ENCODE assay signal across 9 mouse cellular contexts in genomic region chr11:117028861-117029568, GRCm38 (mm10).
A peak's percentile ranks its signal among the peaks of the same experiment; 100 is the strongest.
DNase-seq lines count a peak whose midpoint lies in the region; ATAC-seq and TF ChIP-seq lines count a peak whose summit lies in the region.
"Had no signal": no experiment of that assay in that cellular context is flagged by ENCODE, and none has a peak within 500 bp of the region (broad histone marks: within the 10 kb centered on the region; RNA-seq: fewer than 3 reads in every experiment).

No protein-coding gene starts in this region.

- no peak for TF ChIP-seq CTCF in kidney, adult 2 months (conservative IDR thresholded peaks at IDR 0.05; ENCODE audit: insufficient read depth, insufficient read length, low read depth, low read length)

- DNase-seq in left cerebral cortex, adult 18-20 months (ENCODE audit: low spot score in 2 of 2): peak; percentile 57 to 70
- DNase-seq in left cerebral cortex, adult 11 months (ENCODE audit: low spot score): no peak
- DNase-seq in hindbrain, embryonic 14.5 days (ENCODE audit: low spot score): peak; percentile 47
- DNase-seq in right cerebral cortex, postnatal 25 days: peak; percentile 71
- no peak for DNase-seq in kidney, adult 2 months
- no peak for DNase-seq in adrenal gland, adult 18-20 months (ENCODE audit: low spot score in 2 of 2)
- DNase-seq: lung, embryonic 14.5 days had no signal

- no peak for TF ChIP-seq POLR2A in kidney, adult 2 months (IDR thresholded peaks at IDR 0.05; ENCODE audit: low read depth, low read length)

- peaks cover 42% of the 10 kb centered on the region for H3K4me1 ChIP-seq in hindbrain, embryonic 14.5 days (replicated peaks; ENCODE audit: control insufficient read depth, insufficient read depth, low read length)
- peaks cover 54% of the 10 kb centered on the region for H3K4me1 ChIP-seq in liver, embryonic 15.5 days (replicated peaks)
- H3K4me1 ChIP-seq in heart, embryonic 11.5 days (ENCODE audit: control insufficient read depth, insufficient read depth, low read length): peaks cover 24% of the 10 kb centered on the region
- no peaks in the 10 kb centered on the region for H3K4me1 ChIP-seq in kidney, adult 2 months (ENCODE audit: control insufficient read depth, insufficient read depth, low read length)

- H3K36me3 ChIP-seq in hindbrain, embryonic 14.5 days (replicated peaks; ENCODE audit: control insufficient read depth, insufficient read depth): no peaks in the 10 kb centered on the region
- H3K36me3 ChIP-seq in liver, embryonic 15.5 days (replicated peaks): no peaks in the 10 kb centered on the region
- H3K36me3 ChIP-seq in heart, embryonic 11.5 days (ENCODE audit: control insufficient read depth, insufficient read depth, low read length): no peaks in the 10 kb centered on the region
- H3K36me3 ChIP-seq in kidney, adult 2 months (ENCODE audit: control insufficient read depth, insufficient read depth, low read length): no peaks in the 10 kb centered on the region

- H3K27me3 ChIP-seq in hindbrain, embryonic 14.5 days (ENCODE audit: control insufficient read depth, insufficient read depth, low read length): no peaks in the 10 kb centered on the region
- no peaks in the 10 kb centered on the region; the same call in 1 of the 2 replicates for H3K27me3 ChIP-seq in liver, embryonic 15.5 days
- 0 out of 2 replicates have a peak, but pooled peaks cover 3% of the 10 kb centered on the region for H3K27me3 ChIP-seq in heart, embryonic 11.5 days (ENCODE audit: control insufficient read depth, insufficient read depth, low read length)
- no peaks in the 10 kb centered on the region for H3K27me3 ChIP-seq in kidney, adult 2 months (replicated peaks; ENCODE audit: control insufficient read depth, insufficient read depth, low read length)

- peak; percentile 71; the same call in 1 of the 2 replicates for ATAC-seq in hindbrain, embryonic 14.5 days (ENCODE audit: low FRiP score)
- peak; percentile 60 for ATAC-seq in liver, embryonic 15.5 days (ENCODE audit: insufficient read depth)
- no peak for ATAC-seq in heart, embryonic 11.5 days (replicated peaks; ENCODE audit: insufficient number of reproducible peaks, low FRiP score, low TSS enrichment)

- WGBS in hindbrain, embryonic 14.5 days: 23% methylated on average over 19 of the region's 19 CpGs
- WGBS in liver, embryonic 15.5 days (ENCODE audit: insufficient replicate concordance): 28% methylated on average over 19 of the region's 19 CpGs
- WGBS in heart, embryonic 11.5 days (ENCODE audit: insufficient replicate concordance): 55% methylated on average over 19 of the region's 19 CpGs
- 69% methylated on average over 19 of the region's 19 CpGs for WGBS in kidney, adult 2 months

- 0 out of 2 replicates have a peak overlapping the region, but pooled peaks have one; percentile 16 for H3K9ac ChIP-seq in hindbrain, embryonic 14.5 days
- no peak overlapping the region for H3K9ac ChIP-seq in liver, embryonic 15.5 days
- no peak overlapping the region for H3K9ac ChIP-seq in heart, embryonic 11.5 days (ENCODE audit: low read depth, low read length)
- H3K9ac ChIP-seq: lung, embryonic 14.5 days had no signal

- H3K4me3 ChIP-seq in hindbrain, embryonic 14.5 days (replicated peaks; ENCODE audit: low read length): no peak overlapping the region
- no peak overlapping the region for H3K4me3 ChIP-seq in liver, embryonic 15.5 days (replicated peaks)
- no peak overlapping the region for H3K4me3 ChIP-seq in heart, embryonic 11.5 days (ENCODE audit: low read depth, low read length)
- no peak overlapping the region for H3K4me3 ChIP-seq in kidney, adult 2 months (ENCODE audit: insufficient read depth, low read depth, low read length)

- H3K4me2 ChIP-seq in hindbrain, embryonic 14.5 days (replicated peaks): no peak overlapping the region
- peak overlapping the region; percentile 39 for H3K4me2 ChIP-seq in liver, embryonic 15.5 days
- H3K4me2 ChIP-seq in heart, embryonic 11.5 days: no peak overlapping the region
- H3K4me2 ChIP-seq: lung, embryonic 14.5 days had no signal

- no peaks in the 10 kb centered on the region for H3K9me3 ChIP-seq in hindbrain, embryonic 14.5 days (ENCODE audit: control insufficient read depth, low read length)
- H3K9me3 ChIP-seq in liver, embryonic 15.5 days (replicated peaks): no peaks in the 10 kb centered on the region
- no peaks in the 10 kb centered on the region for H3K9me3 ChIP-seq in heart, embryonic 11.5 days (replicated peaks; ENCODE audit: control insufficient read depth, low read length)

- peak overlapping the region; percentile 77 for H3K27ac ChIP-seq in hindbrain, embryonic 14.5 days
- 0 out of 2 replicates have a peak overlapping the region, but pooled peaks have one; percentile 16 for H3K27ac ChIP-seq in liver, embryonic 15.5 days (replicated peaks)
- H3K27ac ChIP-seq in heart, embryonic 11.5 days (ENCODE audit: low read depth, low read length): no peak overlapping the region
- H3K27ac ChIP-seq in kidney, adult 2 months (ENCODE audit: insufficient read depth, low read depth, low read length): no peak overlapping the region

Comparison
In these comparisons a context has a peak if more than half of its experiments do, and no peak if none do; other contexts are left out.
1. DNase-seq: peak in left cerebral cortex, adult 18-20 months (2 of 2), hindbrain, embryonic 14.5 days (single experiment) and right cerebral cortex, postnatal 25 days (single experiment); none in left cerebral cortex, adult 11 months (single experiment), kidney, adult 2 months (single experiment) and adrenal gland, adult 18-20 months (0 of 2).
2. H3K27ac ChIP-seq: peak in hindbrain, embryonic 14.5 days (single experiment) and liver, embryonic 15.5 days (single experiment); none in heart, embryonic 11.5 days (single experiment) and kidney, adult 2 months (single experiment).